ENCODE assay signal across 11 mouse cellular contexts in genomic region chr9:65175234-65175938, GRCm38 (mm10). TPM values are rescaled to one million over a fixed set of nuclear protein-coding genes. Genes with fewer than 3 reads are reported as not detected.
DNase-seq lines count a peak whose midpoint lies in the region; ATAC-seq lines count a peak whose summit lies in the region.
"Had no signal": no experiment of that assay in that cellular context is flagged by ENCODE, and none has a peak within 500 bp of the region (broad histone marks: within the 10 kb centered on the region; RNA-seq: fewer than 3 reads in every experiment).

No protein-coding gene starts in this region.

- H3K27me3 ChIP-seq in kidney, embryonic 15.5 days = peaks cover 9% of the 10 kb centered on the region; the same call in 1 of the 2 replicates
- H3K27me3 ChIP-seq in forebrain, embryonic 11.5 days (ENCODE audit: control insufficient read depth, insufficient read depth, low read length) = no peaks in the 10 kb centered on the region
- H3K27me3 ChIP-seq in limb, embryonic 10.5 days (ENCODE audit: low read depth, poor library complexity, severe bottlenecking) = no peaks in the 10 kb centered on the region
- no peaks in the 10 kb centered on the region for H3K27me3 ChIP-seq in neural tube, embryonic 12.5 days (replicated peaks)

- H3K36me3 ChIP-seq in kidney, embryonic 15.5 days = no peaks in the 10 kb centered on the region
- no peaks in the 10 kb centered on the region; the same call in 1 of the 2 replicates for H3K36me3 ChIP-seq in forebrain, embryonic 11.5 days (ENCODE audit: control insufficient read depth, insufficient read depth, low read length)
- H3K36me3 ChIP-seq in limb, embryonic 10.5 days = peaks cover 80% of the 10 kb centered on the region
- H3K36me3 ChIP-seq in neural tube, embryonic 12.5 days = peaks cover 10% of the 10 kb centered on the region

- no peak overlapping the region for H3K9ac ChIP-seq in kidney, embryonic 15.5 days
- peak overlapping the region; percentile 54 for H3K9ac ChIP-seq in forebrain, embryonic 11.5 days (ENCODE audit: low read length)
- peak overlapping the region; percentile 34 for H3K9ac ChIP-seq in neural tube, embryonic 12.5 days

- H3K27ac ChIP-seq in kidney, embryonic 15.5 days = 0 out of 2 replicates have a peak overlapping the region, but pooled peaks have one; percentile 3
- peak overlapping the region; percentile 98 for H3K27ac ChIP-seq in forebrain, embryonic 11.5 days (ENCODE audit: low read depth, low read length)
- peak overlapping the region; percentile 88 for H3K27ac ChIP-seq in limb, embryonic 10.5 days
- H3K27ac ChIP-seq in neural tube, embryonic 12.5 days = peak overlapping the region; percentile 85

- 38% methylated on average over 5 of the region's 5 CpGs for WGBS in kidney, embryonic 15.5 days
- WGBS in forebrain, embryonic 11.5 days = 11% methylated on average over 5 of the region's 5 CpGs
- 8% methylated on average over 5 of the region's 5 CpGs for WGBS in limb, embryonic 10.5 days
- 10% methylated on average over 5 of the region's 5 CpGs for WGBS in neural tube, embryonic 12.5 days

- ATAC-seq in kidney, embryonic 15.5 days (replicated peaks; ENCODE audit: low FRiP score) = no peak
- no peak; the same call in 1 of the 2 replicates for ATAC-seq in forebrain, embryonic 11.5 days (replicated peaks; ENCODE audit: low FRiP score)
- peak; percentile 15 for ATAC-seq in neural tube, embryonic 12.5 days (ENCODE audit: low FRiP score, low read depth)
- no peak for ATAC-seq in CD4-positive, CD25-positive, alpha-beta regulatory T cell, adult 4 months

- no peak for DNase-seq in kidney, postnatal 4 days
- DNase-seq in forebrain, embryonic 11.5 days (ENCODE audit: low spot score) = no peak
- DNase-seq in limb, embryonic 10.5 days (ENCODE audit: low spot score) = peak; percentile 65
- no peak for DNase-seq in lung, adult 18-20 months
- no peak for DNase-seq in cerebellum, adult 9-11 months
- DNase-seq: gastrocnemius, postnatal 14 days; heart, postnatal 10 days; kidney, postnatal 36 days had no signal

- H3K9me3 ChIP-seq in kidney, embryonic 15.5 days (replicated peaks) = no peaks in the 10 kb centered on the region
- H3K9me3 ChIP-seq in forebrain, embryonic 11.5 days (ENCODE audit: control insufficient read depth, low read length) = no peaks in the 10 kb centered on the region
- no peaks in the 10 kb centered on the region for H3K9me3 ChIP-seq in limb, embryonic 10.5 days (replicated peaks)
- no peaks in the 10 kb centered on the region for H3K9me3 ChIP-seq in neural tube, embryonic 12.5 days

- H3K4me1 ChIP-seq in kidney, embryonic 15.5 days = peaks cover 52% of the 10 kb centered on the region
- H3K4me1 ChIP-seq in forebrain, embryonic 11.5 days (replicated peaks; ENCODE audit: control insufficient read depth, insufficient read depth, low read length) = peaks cover 55% of the 10 kb centered on the region
- H3K4me1 ChIP-seq in limb, embryonic 10.5 days = peaks cover 95% of the 10 kb centered on the region
- H3K4me1 ChIP-seq in neural tube, embryonic 12.5 days = peaks cover 67% of the 10 kb centered on the region

- H3K4me2 ChIP-seq in kidney, embryonic 15.5 days = no peak overlapping the region
- H3K4me2 ChIP-seq in forebrain, embryonic 11.5 days (ENCODE audit: low read depth, low read length, severe bottlenecking) = peak overlapping the region; percentile 37
- peak overlapping the region; percentile 39 for H3K4me2 ChIP-seq in neural tube, embryonic 12.5 days (replicated peaks)

- no peak overlapping the region for H3K4me3 ChIP-seq in kidney, embryonic 15.5 days (replicated peaks)
- no peak overlapping the region for H3K4me3 ChIP-seq in forebrain, embryonic 11.5 days (ENCODE audit: low read depth, low read length)
- H3K4me3 ChIP-seq in limb, embryonic 10.5 days = peak overlapping the region; percentile 1
- no peak overlapping the region for H3K4me3 ChIP-seq in neural tube, embryonic 12.5 days

RNA-seq across cellular contexts. Expression of gene Parp16, which starts 19.8 kb away (rescaled TPM):
- 7.9 and 8.1 TPM in 2 replicates for polyA plus RNA-seq in kidney, embryonic 15.5 days (2015; fragmentation: Nextera tagmentation; extraction: Ambion mirVana)
- 5.4 and 6.6 TPM in 2 replicates for polyA plus RNA-seq in forebrain, embryonic 11.5 days (2014; fragmentation: Nextera tagmentation; extraction: Ambion mirVana)
- polyA plus RNA-seq in limb, embryonic 10.5 days (2016; fragmentation: Nextera tagmentation; extraction: Ambion mirVana) = 8.7 and 9.0 TPM in 2 replicates
- 5.4 and 5.7 TPM in 2 replicates for polyA plus RNA-seq in neural tube, embryonic 12.5 days (2016; fragmentation: Nextera tagmentation; extraction: Ambion mirVana)
- 1 to 10 TPM; 6.4 to 7.5 TPM for polyA plus RNA-seq in CD4-positive, CD25-positive, alpha-beta regulatory T cell, adult 4 months (2017; shearing (Covaris generic))

RNA-seq across cellular contexts. Expression of gene Igdcc3, which starts 34.4 kb away (rescaled TPM):
- polyA plus RNA-seq in kidney, embryonic 15.5 days (2015; fragmentation: Nextera tagmentation; extraction: Ambion mirVana) = 3.5 and 4.2 TPM in 2 replicates
- 81.2 and 83.8 TPM in 2 replicates for polyA plus RNA-seq in forebrain, embryonic 11.5 days (2014; fragmentation: Nextera tagmentation; extraction: Ambion mirVana)
- 230 and 420 TPM in 2 replicates for polyA plus RNA-seq in limb, embryonic 10.5 days (2016; fragmentation: Nextera tagmentation; extraction: Ambion mirVana)
- polyA plus RNA-seq in neural tube, embryonic 12.5 days (2016; fragmentation: Nextera tagmentation; extraction: Ambion mirVana) = 32.6 and 36.4 TPM in 2 replicates
- polyA plus RNA-seq in CD4-positive, CD25-positive, alpha-beta regulatory T cell, adult 4 months (2017; shearing (Covaris generic)) = not detected

Comparison
In these comparisons a context has a peak if more than half of its experiments do, and no peak if none do; other contexts are left out.
1. H3K27ac ChIP-seq: peak in every context shown above with its lines; median percentile 98 in forebrain, embryonic 11.5 days; 88 in limb, embryonic 10.5 days; 85 in neural tube, embryonic 12.5 days; 3 in kidney, embryonic 15.5 days.